Mouse (Mus musculus) thymus, adult 18-20 months (tissue): Measurements from ENCODE around the gene Hps4.
A peak's percentile ranks its signal among the peaks of the same experiment; 100 is the strongest.

Experiments used
- DNase-seq, 2 experiments: peaks; one replicate each; pipeline ENCODE4 v3.0.0; 2022; ENCODE audit warnings: mixed read lengths in 2 of 2

Gene Hps4

DNA sequence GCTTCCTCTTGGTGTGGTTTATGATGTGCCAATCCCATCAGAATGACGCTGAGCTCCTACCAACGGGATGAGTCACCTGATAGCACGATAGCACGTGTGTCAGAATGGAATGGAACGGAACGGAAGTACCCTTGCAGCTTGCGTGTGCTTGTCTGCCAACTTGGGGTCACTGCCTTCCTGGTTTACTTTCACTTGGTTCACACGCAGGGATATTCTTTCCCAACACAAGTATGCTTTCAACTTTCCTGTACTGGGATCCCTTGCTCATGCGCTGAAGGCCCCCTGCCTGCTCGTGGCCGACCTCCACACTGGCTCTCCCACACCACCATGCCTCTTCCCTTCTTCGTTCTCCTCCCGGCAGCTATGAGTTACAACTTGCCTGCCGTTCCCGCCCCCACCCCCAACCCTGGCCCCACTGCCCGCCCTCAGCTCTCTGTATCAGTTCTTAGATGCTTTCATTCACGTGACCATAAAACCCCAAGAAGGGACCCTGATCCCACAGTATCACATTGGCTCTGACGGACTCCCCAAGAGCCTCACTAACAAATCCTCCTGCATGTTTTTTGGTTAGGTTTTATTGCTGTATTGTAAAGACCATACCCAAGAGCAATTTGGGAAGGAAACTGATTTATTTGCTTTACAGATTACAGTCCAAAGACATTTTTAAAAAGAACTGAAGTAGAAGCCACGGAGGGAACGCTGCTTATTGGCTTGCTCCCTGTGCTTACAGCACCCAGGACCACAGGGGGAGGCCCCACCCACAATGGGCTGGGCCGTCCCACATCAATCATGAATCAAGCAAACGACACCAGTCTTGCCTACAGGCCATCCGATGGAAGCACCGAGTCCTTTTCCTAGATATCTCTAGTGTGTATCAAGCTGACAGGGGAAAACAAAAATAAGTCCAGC lies 18.0 kb upstream of the Hps4 start:
- peak; percentile 43 to 51 for DNase-seq

DNA sequence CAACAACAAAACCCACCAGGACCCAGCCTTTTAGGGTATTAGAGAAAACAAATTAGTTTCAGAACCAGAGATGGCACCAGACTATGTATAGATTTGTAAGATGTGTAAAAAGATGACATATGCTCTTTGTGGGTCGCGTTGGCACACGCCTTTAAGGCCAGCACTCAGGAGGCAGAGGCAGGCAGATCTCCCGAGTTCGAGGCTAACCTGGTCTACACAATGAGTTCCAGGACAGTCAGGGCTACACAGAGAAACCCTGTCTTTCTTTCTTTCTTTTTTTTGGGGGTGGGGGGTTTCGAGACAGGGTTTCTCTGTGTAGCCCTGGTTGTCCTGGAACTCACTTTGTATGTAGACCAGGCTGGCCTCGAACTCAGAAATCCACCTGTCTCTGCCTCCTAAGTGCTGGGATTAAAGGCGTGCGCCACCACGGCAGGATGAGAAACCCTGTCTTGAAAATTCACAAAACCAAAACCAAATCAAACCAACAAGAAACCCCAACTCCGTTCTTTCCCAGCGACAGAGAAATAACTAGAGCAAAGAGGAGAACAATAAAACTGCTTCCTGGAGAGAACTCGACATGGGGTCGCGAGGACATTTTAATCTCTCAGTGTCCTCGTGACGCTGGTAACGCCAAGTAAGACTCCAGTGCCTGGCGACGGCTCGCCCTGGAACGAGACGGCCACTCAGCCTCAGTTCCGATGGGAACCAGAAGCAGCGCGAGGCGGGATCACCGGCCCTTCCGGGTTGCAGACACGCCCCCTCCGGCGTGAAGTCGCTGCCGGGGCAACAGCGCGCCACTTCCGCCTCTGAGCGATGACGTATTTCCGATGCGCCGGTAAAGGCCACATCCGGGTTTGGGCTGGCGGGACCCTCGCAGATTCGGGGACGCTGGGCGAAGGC lies 17.1 kb upstream of the Hps4 start, which contains the start of gene Tfip11:
Gene Tfip11 (plus strand): TSS at position 813 of the 900 bp plus-strand sequence.
- peak; percentile 84 to 88 for DNase-seq

DNA sequence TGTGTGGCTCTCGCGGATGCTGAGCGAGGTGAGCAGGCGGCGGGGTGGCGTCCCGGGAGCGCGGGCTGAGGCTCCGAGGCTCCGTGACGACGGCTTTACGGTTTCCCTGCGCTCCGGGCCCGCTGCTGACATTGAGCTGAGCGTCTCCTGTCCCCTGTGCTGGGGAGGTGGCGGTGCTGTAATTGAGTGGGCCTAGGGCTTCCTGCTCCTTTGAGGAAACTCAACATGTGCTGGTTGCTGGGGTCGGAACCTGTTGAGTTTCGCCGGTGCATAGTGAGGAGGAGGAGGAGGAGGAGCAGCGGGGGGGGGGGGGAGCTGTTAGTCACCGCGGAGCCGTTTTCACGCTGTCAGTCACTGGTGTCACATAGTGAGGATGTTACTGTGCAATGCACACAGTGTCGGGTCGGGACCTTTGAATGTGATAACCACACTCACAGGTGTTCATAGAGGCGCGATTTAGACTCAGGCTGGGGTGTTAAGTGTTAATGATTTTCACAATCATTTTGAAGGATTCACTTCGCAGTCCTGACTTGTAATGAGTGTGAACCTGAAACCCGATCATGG lies 16.4 kb upstream of the Hps4 start:
- no peak for DNase-seq

DNA sequence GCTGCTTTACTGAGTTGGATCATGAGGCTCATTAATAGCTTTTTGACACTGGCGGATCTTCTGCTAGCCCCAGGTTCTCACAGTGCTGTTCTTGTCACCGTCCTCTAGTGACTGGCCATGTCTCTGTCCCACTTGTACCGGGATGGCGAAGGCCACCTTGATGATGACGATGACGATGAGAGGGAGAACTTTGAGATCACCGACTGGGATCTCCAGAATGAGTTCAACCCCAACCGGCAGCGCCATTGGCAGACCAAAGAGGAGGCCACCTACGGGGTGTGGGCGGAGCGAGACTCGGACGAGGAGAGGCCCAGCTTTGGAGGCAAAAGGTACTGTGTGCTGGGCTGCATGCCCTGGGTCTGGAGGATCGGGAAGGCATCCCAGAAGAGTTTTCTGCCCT lies 15.0 kb upstream of the Hps4 start:
- DNase-seq: no peak

DNA sequence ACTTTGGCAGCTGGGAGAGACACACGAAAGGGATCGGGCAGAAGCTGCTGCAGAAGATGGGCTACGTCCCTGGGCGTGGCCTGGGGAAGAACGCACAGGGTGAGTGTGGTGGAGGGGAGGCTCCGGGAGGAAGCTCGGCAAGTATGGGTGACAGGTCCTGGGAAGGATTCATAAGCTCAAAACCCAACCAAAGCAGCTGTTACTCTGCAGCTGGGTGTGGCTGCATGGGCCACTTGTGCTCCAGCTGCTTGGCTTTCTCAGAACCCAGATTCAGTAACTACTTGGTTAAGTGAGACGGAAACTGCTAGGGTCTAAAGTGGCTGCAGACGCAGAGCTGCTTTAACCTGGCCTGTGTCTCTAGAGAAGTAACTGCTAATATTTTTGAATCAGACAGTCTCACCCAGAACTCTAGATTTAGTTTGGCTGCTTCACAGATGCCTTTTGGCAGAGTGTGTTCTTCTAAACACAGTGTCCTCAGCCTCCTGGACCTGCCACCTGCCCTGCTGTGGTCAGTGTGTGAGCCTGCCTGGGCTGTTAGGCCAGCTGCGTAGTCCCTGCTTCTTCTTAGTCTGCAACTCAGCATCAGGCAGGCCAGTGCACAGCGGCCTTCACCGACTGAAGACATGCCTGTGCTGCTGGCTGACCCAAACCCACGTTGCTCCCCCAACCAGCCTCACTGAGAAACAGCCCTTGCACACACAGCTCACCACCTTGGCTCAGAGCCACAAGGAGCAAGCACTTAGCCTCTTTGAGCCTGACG lies 12.9 kb upstream of the Hps4 start:
- no peak for DNase-seq

DNA sequence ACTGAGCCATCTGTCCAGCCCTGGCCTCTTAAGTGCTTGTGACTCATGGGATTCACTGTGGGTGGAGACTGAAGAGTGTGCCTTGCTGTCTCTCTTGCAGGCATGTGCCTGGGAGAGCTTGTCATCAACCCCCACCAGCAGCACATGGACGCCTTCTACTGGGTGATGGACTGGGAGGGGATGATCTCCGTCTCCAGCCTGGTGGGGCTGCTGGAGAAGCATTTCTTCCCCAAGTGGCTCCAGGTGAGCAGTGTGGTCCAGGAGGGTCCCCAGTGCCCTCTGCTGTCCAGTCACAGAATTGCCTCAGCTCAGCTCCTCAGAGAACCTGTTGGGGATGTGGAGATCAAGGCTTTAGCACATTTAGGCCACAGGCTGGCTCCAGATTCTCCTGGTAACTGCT lies 7.4 kb upstream of the Hps4 start:
- DNase-seq: peak in 1 of 2 experiments; percentile 32

DNA sequence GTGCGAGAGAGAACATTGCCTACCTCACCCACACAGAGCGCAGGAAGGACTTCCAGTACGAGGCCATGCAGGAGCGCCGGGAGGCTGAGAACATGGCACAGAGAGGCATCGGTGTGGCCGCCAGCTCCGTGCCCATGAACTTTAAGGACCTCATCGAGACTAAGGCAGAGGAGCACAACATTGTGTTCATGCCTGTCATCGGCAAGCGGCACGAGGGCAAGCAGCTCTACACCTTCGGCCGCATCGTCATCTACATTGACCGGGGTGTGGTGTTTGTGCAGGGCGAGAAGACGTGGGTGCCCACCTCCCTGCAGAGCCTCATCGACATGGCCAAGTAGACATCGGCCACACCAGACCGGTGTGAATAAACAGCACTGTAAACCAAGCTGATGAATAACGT lies 5.9 kb upstream of the Hps4 start:
- no peak for DNase-seq

DNA sequence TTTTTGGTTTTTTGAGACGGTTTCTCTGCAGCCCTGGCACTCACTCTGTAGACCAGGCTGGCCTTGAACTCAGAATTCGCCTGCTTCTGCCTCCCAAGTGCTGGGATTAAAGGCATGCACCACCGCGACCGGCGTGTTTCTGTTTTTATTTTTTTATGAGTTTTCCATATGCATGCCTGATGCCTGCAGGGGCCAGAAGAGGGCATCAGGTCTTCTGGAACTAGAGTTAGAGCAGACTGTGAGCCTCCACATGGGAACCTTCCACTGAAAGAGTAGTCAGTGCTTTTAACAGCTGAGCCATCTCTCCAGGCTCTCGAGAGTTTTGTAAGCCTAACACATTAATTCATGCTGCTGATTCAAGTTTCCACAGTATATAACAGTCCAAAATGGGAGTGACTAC lies 3.7 kb upstream of the Hps4 start:
- no peak for DNase-seq

DNA sequence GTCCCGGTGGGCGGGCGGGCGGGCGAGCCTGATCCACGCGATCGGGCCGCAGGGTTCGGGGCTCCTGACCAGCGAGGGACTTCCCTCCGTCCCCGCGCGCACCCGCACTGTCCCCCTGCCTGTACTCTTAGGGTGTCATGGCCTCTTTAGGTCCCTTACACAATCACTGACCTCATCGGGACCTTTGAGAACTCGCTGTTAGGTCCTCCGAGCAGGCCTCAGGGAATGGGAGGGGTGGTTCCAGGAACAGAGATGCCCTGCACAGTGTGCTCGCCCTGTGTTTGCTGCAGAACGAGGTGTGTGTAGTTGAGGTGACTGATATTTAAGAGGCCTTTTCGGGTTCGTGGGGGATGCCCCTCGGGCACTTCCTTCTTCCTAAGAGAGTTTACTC lies 317 bp downstream of the Hps4 start:
- no peak for DNase-seq

DNA sequence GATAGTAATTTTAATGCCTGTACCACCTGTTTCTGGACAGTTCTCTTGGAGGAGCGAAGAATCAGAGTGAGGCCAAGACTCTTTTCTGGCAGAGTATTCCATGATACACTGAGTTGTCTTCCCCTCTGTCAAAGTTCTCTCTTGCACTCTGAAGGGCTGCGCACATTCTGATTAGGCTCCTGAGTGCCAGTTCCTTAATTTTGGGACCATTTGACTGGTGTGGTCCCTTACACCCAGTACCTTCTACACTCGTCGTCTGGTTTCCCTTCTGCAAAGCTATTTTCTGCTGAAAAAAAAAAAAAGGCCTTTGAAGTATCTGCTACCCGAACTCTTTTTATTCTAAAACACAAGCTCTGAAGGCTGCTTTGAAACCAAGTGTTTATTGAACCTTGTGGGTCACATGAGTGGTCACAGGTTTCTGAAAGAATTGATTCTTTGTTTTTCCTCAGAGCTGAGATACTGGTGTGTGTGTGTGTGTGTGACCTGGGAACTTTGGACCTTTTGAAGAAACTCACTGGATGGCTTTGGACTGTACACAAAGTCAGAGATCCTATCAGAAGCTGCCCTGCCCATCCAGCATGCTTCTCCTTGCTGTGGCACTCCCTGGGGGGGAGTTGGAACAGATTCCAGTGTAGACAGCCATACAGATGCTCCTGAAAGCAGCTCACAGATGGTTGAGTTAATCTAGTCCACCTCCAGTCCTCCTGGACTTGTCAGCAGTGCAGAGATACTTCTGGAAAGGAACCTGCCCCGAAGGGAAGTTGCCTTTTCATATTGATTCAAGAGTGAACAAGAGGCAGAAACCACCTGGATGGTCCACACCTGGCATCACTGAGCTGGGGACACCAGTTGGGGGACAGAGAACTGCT lies 1.4 kb downstream of the Hps4 start:
- no peak for DNase-seq

DNA sequence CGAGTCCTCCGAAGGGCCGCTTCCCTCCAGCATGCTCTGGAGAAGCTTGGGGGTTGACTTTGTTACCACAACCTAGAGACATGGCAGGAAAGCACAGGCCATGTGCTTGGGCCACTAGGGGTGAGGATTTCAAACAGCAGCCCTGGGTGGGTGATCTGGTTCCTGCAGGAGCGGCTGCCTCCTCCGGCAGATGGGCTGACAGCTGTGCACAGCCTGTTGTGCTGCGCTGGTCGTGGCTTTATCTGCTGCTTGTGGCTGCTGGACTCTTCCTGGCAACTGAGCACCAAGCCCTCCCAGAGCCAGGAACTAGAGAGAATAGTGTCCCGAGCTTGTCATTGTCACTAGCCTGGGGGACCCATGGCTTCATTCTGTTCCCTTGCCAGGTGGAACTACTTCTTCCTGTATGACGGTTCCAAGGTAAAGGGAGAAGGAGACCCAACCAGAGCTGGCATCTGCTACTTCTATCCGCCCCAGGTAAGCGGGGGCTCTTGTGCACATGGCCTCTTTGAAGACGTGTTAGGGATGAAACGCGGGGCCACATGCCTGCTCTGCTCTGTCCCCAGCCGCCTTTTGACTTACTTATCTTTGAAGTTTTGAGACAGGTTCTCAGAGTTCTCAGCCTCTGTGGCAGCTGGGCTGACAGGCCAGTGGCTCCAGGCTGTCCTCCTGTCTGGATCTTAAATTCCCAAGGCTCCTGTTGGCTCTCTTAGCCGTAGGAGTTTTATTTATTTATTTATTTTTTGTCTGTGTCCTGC lies 3.5 kb downstream of the Hps4 start:
- no peak for DNase-seq

DNA sequence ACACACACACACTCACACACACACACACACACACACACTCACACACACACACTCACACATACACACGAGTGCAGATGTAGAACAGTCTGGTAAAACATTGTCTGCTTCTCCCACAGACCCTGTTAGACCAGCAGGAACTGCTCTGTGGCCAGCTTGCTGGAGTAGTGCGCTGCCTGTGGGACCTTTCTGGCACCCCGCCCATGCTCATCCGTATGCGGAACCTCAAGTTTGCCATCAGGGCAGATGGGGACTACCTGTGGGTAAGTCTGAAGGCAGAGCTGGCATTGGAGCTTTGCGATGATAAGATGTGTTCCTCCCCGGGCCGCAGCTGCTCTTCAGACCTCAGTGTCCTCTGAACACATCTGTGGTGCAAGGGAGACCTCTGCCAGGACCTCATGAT lies 6.3 kb downstream of the Hps4 start:
- DNase-seq: no peak

DNA sequence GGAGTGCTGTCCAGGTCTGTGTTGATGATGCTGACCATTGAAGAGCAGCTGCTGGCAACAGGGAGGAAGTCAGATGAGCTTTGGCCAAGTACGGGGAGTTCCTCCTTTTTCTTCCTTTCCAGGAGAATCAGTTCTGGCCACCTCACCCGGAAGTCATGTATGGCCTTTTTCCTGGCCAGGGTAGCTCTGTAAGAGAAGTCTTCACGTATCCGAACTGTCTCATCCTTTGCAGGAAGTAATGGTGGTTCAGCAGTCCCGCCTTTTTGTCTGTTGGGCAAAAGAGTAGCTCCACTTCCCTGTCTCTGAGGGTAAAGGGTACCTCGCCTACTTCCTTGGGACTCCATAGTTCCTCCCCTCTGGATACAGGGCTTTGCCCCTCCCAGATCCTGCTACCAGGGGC lies 12.6 kb downstream of the Hps4 start:
- no peak for DNase-seq

DNA sequence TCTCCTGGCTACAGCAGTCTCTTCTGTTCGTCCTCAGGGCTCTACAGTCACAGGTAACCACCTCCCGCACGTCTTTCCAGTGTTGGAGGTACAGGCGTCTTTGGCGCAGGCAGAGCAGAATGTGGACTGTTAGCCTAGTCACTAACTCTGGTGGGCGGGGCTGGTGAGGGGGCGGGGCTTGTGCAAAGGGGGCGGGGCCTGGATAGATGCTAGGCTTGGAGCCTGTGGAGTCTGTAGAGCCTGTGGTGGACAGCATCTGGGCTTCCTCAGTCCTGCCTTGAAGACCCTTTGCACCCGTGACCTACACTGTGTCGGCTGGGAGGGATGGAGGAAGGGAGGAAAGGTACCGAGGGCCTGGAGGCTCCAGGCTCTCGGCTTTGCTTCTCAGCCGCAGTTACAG lies 13.0 kb downstream of the Hps4 start, which contains the start of gene Gm6583:
Gene Gm6583 (minus strand): TSS at position 124 of the 400 bp plus-strand sequence.
- DNase-seq: no peak

DNA sequence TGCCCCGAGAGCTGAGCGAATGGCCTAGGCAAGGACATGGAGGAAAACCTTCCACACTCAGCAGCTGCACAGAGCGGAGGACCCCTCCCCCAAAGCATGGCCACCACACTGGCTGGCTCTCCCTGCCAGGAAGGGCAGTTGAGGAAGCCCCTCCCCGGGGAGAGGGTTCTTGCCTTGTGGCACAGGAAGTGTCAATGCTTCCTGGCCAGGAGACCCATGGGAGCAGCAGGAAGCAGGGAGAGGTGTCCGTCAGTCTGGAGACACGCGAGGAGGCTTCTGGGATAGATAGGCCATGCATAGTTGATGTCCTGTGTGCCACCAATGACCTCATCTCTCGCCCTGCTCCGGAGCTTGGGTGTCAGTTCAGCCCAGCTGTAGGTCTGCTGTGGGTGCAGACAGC lies 13.4 kb downstream of the Hps4 start:
- DNase-seq: no peak

DNA sequence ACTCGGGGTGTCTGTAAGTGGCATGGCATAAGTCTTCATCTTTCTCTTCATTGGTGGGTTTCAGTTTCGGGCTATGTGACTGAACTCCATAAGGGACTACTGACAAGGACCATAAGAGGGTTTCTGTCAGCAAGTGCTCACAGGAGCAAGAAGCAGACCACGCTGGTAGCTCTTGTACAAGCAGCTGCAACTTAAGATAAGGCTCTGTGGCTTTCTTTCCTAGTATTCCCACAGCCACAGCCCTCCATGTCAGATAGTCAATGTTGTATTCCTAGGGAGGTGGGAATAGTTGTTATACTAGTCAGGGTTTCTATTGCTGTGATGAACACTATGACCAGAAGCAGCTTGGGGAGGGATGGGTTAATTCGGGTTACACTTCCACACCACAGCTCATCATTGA lies 16.6 kb downstream of the Hps4 start:
- DNase-seq: no peak

DNA sequence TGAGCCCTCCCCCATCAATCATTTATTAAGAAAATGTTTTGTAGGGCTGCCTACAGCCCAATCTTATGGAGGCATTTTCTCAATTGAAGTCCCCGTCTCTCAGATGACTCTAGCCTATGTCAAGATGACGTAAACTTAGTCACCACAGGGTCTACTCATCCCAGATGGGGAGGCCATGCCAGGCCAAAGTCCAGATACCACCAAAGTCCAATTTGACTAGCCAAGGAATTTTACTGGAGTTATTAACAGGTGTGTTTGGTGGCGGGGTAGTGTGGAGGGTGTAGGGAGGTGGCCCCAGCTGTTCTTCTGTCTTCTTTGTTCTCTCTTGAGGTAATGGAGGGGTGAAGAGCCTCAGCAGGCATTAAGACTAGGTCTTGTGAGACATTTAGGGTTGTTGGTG lies 17.2 kb downstream of the Hps4 start:
- DNase-seq: no peak

DNA sequence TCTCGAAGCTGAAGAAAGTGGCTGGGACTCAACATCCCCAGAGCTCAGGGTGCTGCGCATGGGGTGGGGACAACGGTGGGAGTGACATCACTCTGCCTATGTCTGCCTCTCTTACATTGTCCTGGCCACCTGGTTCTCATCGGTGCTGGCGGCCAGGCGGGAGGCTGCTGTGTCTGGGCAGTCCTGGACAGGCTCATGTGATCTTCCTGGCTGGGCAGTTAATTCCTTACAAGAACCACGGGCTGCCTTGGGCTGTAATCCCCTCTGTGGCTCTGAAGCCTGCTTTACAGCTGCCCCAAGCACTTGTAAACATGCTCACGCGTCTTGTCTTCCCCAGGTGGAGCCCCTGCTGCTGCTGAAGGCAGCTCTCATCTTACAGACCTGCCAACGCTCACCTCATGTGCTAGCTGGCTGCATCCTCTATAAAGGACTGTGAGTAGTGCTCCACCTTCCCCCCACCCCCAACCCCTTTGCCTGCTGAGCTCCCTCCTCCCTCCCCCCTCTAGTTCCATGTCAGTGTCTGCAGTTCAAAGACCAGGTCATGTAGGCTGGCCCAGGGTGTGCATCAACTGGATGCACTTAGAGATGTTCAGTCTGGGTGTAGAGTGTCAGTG lies 21.4 kb downstream of the Hps4 start:
- DNase-seq: no peak

DNA sequence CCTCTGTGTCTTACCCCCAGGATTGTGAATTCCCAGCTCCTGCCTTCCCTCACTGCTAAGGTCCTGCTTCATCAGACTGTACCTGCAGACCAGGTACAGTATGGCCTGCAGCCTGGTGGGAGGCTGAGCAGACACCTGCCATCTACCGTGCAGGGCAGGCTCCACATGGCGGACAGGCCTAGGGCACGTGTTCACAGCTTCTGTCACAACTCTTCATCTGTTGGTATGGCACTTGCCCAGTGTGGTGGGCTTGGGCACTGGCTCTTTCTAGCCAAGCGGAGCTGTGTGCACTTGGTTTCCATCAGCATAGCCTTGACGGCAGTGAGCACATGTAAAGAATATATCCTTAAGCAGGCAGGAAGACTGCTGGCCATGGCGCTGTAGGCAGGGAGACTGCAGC lies 24.0 kb downstream of the Hps4 start:
- DNase-seq: no peak

DNA sequence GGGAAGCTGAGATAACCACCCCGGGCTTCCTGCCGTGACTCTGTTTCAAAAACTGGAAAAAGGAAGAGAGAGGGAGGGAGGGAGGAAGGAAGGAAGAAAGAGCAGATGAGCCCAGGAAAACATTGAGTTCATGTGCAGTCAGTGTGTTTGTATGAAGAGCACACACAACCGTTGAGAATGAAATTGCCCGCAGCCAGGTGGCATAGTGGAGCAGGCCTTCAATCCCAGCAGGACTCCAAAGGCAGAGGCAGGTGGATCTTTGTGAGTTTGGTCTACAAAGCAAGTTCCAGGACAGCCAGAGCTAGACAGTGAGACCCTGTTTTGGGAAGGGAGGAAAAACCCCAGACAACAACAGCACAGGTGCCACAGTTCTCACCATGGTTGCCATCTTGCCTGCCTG lies 24.5 kb downstream of the Hps4 start:
- DNase-seq: no peak
